9 mouse cellular contexts compared by ENCODE assay signal in genomic region chr9:63075252-63075651, GRCm38 (mm10).
DNase-seq lines count a peak whose midpoint lies in the region; ATAC-seq and TF ChIP-seq lines count a peak whose summit lies in the region.
"Had no signal": no experiment of that assay in that cellular context is flagged by ENCODE, and none has a peak within 500 bp of the region (broad histone marks: within the 10 kb centered on the region; RNA-seq: fewer than 3 reads in every experiment).

No protein-coding gene starts in this region.

- H3K27me3 ChIP-seq in heart, adult 2 months (ENCODE audit: control insufficient read depth, insufficient read depth, low read length), result no peaks in the 10 kb centered on the region
- H3K27me3 ChIP-seq in ES-Bruce4 (ENCODE audit: control insufficient read depth, insufficient read depth, low read length, poor library complexity, severe bottlenecking), result no peaks in the 10 kb centered on the region
- H3K27me3 ChIP-seq in embryonic facial prominence, embryonic 14.5 days (replicated peaks; ENCODE audit: control insufficient read depth, insufficient read depth, low read length), result no peaks in the 10 kb centered on the region
- H3K27me3 ChIP-seq in limb, embryonic 11.5 days (ENCODE audit: control insufficient read depth, insufficient read depth, low read length), result no peaks in the 10 kb centered on the region
- H3K27me3 ChIP-seq in forebrain, embryonic 13.5 days, result no peaks in the 10 kb centered on the region
- H3K27me3 ChIP-seq in forebrain, embryonic 11.5 days (ENCODE audit: control insufficient read depth, insufficient read depth, low read length), result no peaks in the 10 kb centered on the region
- H3K27me3 ChIP-seq: liver, embryonic 13.5 days had no signal

- TF ChIP-seq POLR2A in heart, adult 2 months (IDR thresholded peaks at IDR 0.05; ENCODE audit: insufficient read depth, low read depth, low read length), result no peak
- TF ChIP-seq POLR2A in ES-Bruce4 (IDR thresholded peaks at IDR 0.05; ENCODE audit: insufficient read depth, low read length), result no peak

- no peak overlapping the region for H3K9ac ChIP-seq in heart, adult 2 months (ENCODE audit: low read depth, low read length)
- no peak overlapping the region for H3K9ac ChIP-seq in ES-Bruce4 (ENCODE audit: low read depth, poor library complexity, severe bottlenecking)
- H3K9ac ChIP-seq in embryonic facial prominence, embryonic 14.5 days (ENCODE audit: low read depth, low read length), result no peak overlapping the region
- H3K9ac ChIP-seq in limb, embryonic 11.5 days (ENCODE audit: low read length), result no peak overlapping the region
- H3K9ac ChIP-seq in forebrain, embryonic 13.5 days, result no peak overlapping the region
- H3K9ac ChIP-seq in forebrain, embryonic 11.5 days (ENCODE audit: low read length), result no peak overlapping the region
- H3K9ac ChIP-seq: liver, embryonic 13.5 days had no signal

- DNase-seq in heart, adult 2 months, result peak; percentile 30 to 41
- DNase-seq in heart, postnatal 25 days (ENCODE audit: low spot score), result no peak
- peak; percentile 45 for DNase-seq in embryonic facial prominence, embryonic 14.5 days (ENCODE audit: low spot score)
- DNase-seq in limb, embryonic 11.5 days (ENCODE audit: low spot score), result peak; percentile 35
- no peak for DNase-seq in layer of hippocampus, postnatal 14 days (ENCODE audit: low spot score in 2 of 2)
- no peak for DNase-seq in forebrain, embryonic 11.5 days (ENCODE audit: low spot score)
- DNase-seq: liver, embryonic 13.5 days had no signal

- peaks cover 18% of the 10 kb centered on the region for H3K4me1 ChIP-seq in heart, adult 2 months (ENCODE audit: control insufficient read depth, insufficient read depth, low read length)
- no peaks in the 10 kb centered on the region for H3K4me1 ChIP-seq in ES-Bruce4 (ENCODE audit: control insufficient read depth, insufficient read depth, low read length)
- peaks cover 17% of the 10 kb centered on the region for H3K4me1 ChIP-seq in embryonic facial prominence, embryonic 14.5 days (ENCODE audit: control insufficient read depth, insufficient read depth, low read length)
- peaks cover 13% of the 10 kb centered on the region for H3K4me1 ChIP-seq in limb, embryonic 11.5 days (ENCODE audit: control insufficient read depth, insufficient read depth, low read length)
- no peaks in the 10 kb centered on the region for H3K4me1 ChIP-seq in forebrain, embryonic 13.5 days
- no peaks in the 10 kb centered on the region for H3K4me1 ChIP-seq in forebrain, embryonic 11.5 days (replicated peaks; ENCODE audit: control insufficient read depth, insufficient read depth, low read length)

- TF ChIP-seq CTCF in heart, adult 2 months (IDR thresholded peaks at IDR 0.05), result no peak
- TF ChIP-seq CTCF in ES-Bruce4 (IDR thresholded peaks at IDR 0.05; ENCODE audit: low read depth, low read length), result no peak

- H3K9me3 ChIP-seq in ES-Bruce4 (replicated peaks; ENCODE audit: control insufficient read depth, insufficient read depth, low read length, poor library complexity, severe bottlenecking), result no peaks in the 10 kb centered on the region
- no peaks in the 10 kb centered on the region for H3K9me3 ChIP-seq in embryonic facial prominence, embryonic 14.5 days (ENCODE audit: control insufficient read depth, low read length)
- no peaks in the 10 kb centered on the region for H3K9me3 ChIP-seq in limb, embryonic 11.5 days (ENCODE audit: control insufficient read depth, low read length)
- no peaks in the 10 kb centered on the region for H3K9me3 ChIP-seq in forebrain, embryonic 13.5 days (replicated peaks)
- H3K9me3 ChIP-seq in forebrain, embryonic 11.5 days (ENCODE audit: control insufficient read depth, low read length), result no peaks in the 10 kb centered on the region
- H3K9me3 ChIP-seq: liver, embryonic 13.5 days had no signal

- H3K27ac ChIP-seq in heart, adult 2 months, result peak overlapping the region; percentile 67
- H3K27ac ChIP-seq in ES-Bruce4 (ENCODE audit: insufficient read depth, low read length), result no peak overlapping the region
- no peak overlapping the region for H3K27ac ChIP-seq in embryonic facial prominence, embryonic 14.5 days (replicated peaks; ENCODE audit: low read depth, low read length)
- H3K27ac ChIP-seq in limb, embryonic 11.5 days (replicated peaks; ENCODE audit: low read depth, low read length), result no peak overlapping the region
- no peak overlapping the region for H3K27ac ChIP-seq in forebrain, embryonic 13.5 days
- H3K27ac ChIP-seq in forebrain, embryonic 11.5 days (ENCODE audit: low read depth, low read length), result no peak overlapping the region
- H3K27ac ChIP-seq: liver, embryonic 13.5 days had no signal

- no peaks in the 10 kb centered on the region for H3K79me2 ChIP-seq in heart, adult 2 months (replicated peaks; ENCODE audit: control insufficient read depth, insufficient read depth, low read length)

- intact Hi-C loops in heart, adult 2 months (cut with DNase I), result loop anchor here (2.0 kb wide), 1 partner anchor 34 kb away; no protein-coding TSS in a partner anchor
- intact Hi-C loops in heart, postnatal 25 days (cut with DNase I), result loop anchor here (2.0 to 5.0 kb wide), 2 partner anchors 34 to 47 kb away; no protein-coding TSS in a partner anchor

- H3K4me2 ChIP-seq in embryonic facial prominence, embryonic 14.5 days (ENCODE audit: low read depth, low read length), result no peak overlapping the region
- no peak overlapping the region for H3K4me2 ChIP-seq in limb, embryonic 11.5 days (ENCODE audit: low read depth, severe bottlenecking)
- no peak overlapping the region for H3K4me2 ChIP-seq in forebrain, embryonic 13.5 days
- no peak overlapping the region for H3K4me2 ChIP-seq in forebrain, embryonic 11.5 days (ENCODE audit: low read depth, low read length, severe bottlenecking)
- H3K4me2 ChIP-seq: liver, embryonic 13.5 days had no signal

- 32% methylated on average over 5 of the region's 5 CpGs for WGBS in heart, adult 2 months
- 41% methylated on average over 5 of the region's 5 CpGs for WGBS in embryonic facial prominence, embryonic 14.5 days
- WGBS in limb, embryonic 11.5 days, result 30% methylated on average over 5 of the region's 5 CpGs
- WGBS in forebrain, embryonic 13.5 days, result 38% methylated on average over 5 of the region's 5 CpGs
- 21% methylated on average over 5 of the region's 5 CpGs for WGBS in forebrain, embryonic 11.5 days

- H3K36me3 ChIP-seq in heart, adult 2 months (ENCODE audit: control insufficient read depth, insufficient read depth, low read length), result no peaks in the 10 kb centered on the region
- H3K36me3 ChIP-seq in ES-Bruce4 (ENCODE audit: control insufficient read depth, insufficient read depth, low read length, poor library complexity, severe bottlenecking), result no peaks in the 10 kb centered on the region
- H3K36me3 ChIP-seq in embryonic facial prominence, embryonic 14.5 days (ENCODE audit: control insufficient read depth, insufficient read depth, low read length), result no peaks in the 10 kb centered on the region
- H3K36me3 ChIP-seq in limb, embryonic 11.5 days (ENCODE audit: control insufficient read depth, insufficient read depth, low read length), result no peaks in the 10 kb centered on the region
- no peaks in the 10 kb centered on the region for H3K36me3 ChIP-seq in forebrain, embryonic 13.5 days (ENCODE audit: poor library complexity, severe bottlenecking)
- H3K36me3 ChIP-seq in forebrain, embryonic 11.5 days (ENCODE audit: control insufficient read depth, insufficient read depth, low read length), result no peaks in the 10 kb centered on the region
- H3K36me3 ChIP-seq: liver, embryonic 13.5 days had no signal

- ATAC-seq in embryonic facial prominence, embryonic 14.5 days (ENCODE audit: low read depth), result peak; percentile 33; the same call in 1 of the 2 replicates
- no peak for ATAC-seq in limb, embryonic 11.5 days (ENCODE audit: insufficient number of reproducible peaks, low FRiP score, low TSS enrichment, low read depth)
- ATAC-seq in forebrain, embryonic 13.5 days, result no peak
- ATAC-seq in forebrain, embryonic 11.5 days (replicated peaks; ENCODE audit: low FRiP score), result no peak

- no peak overlapping the region for H3K4me3 ChIP-seq in heart, adult 2 months
- H3K4me3 ChIP-seq in ES-Bruce4 (ENCODE audit: low read depth, low read length), result no peak overlapping the region
- no peak overlapping the region for H3K4me3 ChIP-seq in embryonic facial prominence, embryonic 14.5 days (ENCODE audit: low read depth, low read length)
- no peak overlapping the region for H3K4me3 ChIP-seq in limb, embryonic 11.5 days (ENCODE audit: low read depth, low read length)
- H3K4me3 ChIP-seq in forebrain, embryonic 13.5 days, result no peak overlapping the region
- H3K4me3 ChIP-seq in forebrain, embryonic 11.5 days (ENCODE audit: low read depth, low read length), result no peak overlapping the region
- H3K4me3 ChIP-seq: liver, embryonic 13.5 days had no signal

- no peak for TF ChIP-seq EP300 in heart, adult 2 months (IDR thresholded peaks at IDR 0.05; ENCODE audit: insufficient read depth, low read depth, low read length)
- 0 out of 2 replicates have a peak, but pooled peaks have one; percentile 35 for TF ChIP-seq EP300 in ES-Bruce4 (IDR thresholded peaks at IDR 0.05; ENCODE audit: insufficient read depth, low read depth, low read length)

Comparison
In these comparisons a context has a peak if more than half of its experiments do, and no peak if none do; other contexts are left out.
1. DNase-seq: peak in heart, adult 2 months (2 of 2), embryonic facial prominence, embryonic 14.5 days (single experiment) and limb, embryonic 11.5 days (single experiment); none in heart, postnatal 25 days (single experiment), layer of hippocampus, postnatal 14 days (0 of 2) and forebrain, embryonic 11.5 days (single experiment).